Mouse (Mus musculus) stomach, embryonic 16.5 days (tissue): ENCODE measurements around the gene Bank1. TPM values are rescaled to one million over a fixed set of nuclear protein-coding genes. Genes with fewer than 3 reads are reported as not detected.
A peak's percentile ranks its signal among the peaks of the same experiment; 100 is the strongest.

Experiments used
- ATAC-seq: fragments of 200-750 bp; cut with Nextera tagmentation; 2 replicates; pipeline ENCODE4 v1.8.0; 2017; ENCODE audit warnings: moderate number of reproducible peaks, moderate TSS enrichment; ENCODE audit not compliant: insufficient read depth, low FRiP score
- H3K27ac ChIP-seq: fragments of 300-500 bp; sonication (generic); 2 replicates; pipeline ENCODE4 v1.5.1; 2014; ENCODE audit warnings: low read length
- H3K27me3 ChIP-seq: fragments of 300-500 bp; sonication (generic); 2 replicates; pipeline ENCODE4 v1.6.1; 2014; ENCODE audit warnings: low read length, control low read depth, mixed read lengths; ENCODE audit not compliant: control insufficient read depth, insufficient read depth
- H3K36me3 ChIP-seq: fragments of 300-500 bp; sonication (generic); 2 replicates; pipeline ENCODE4 v1.6.1; 2014; ENCODE audit warnings: low read length; ENCODE audit not compliant: control insufficient read depth, insufficient read depth
- H3K4me1 ChIP-seq: fragments of 300-500 bp; sonication (generic); 2 replicates; pipeline ENCODE4 v1.6.1; 2014; ENCODE audit warnings: low read length, control low read depth, mixed read lengths; ENCODE audit not compliant: control insufficient read depth, insufficient read depth
- H3K4me2 ChIP-seq: fragments of 300-500 bp; sonication (generic); 2 replicates; pipeline ENCODE4 v1.6.1; 2014; ENCODE audit warnings: low read depth, low read length, mixed read lengths
- H3K4me3 ChIP-seq: fragments of 300-500 bp; sonication (generic); replicated peaks from 2 replicates; pipeline ENCODE4 v1.5.1; 2014; ENCODE audit warnings: mild to moderate bottlenecking, low read length
- H3K9ac ChIP-seq: fragments of 300-500 bp; sonication (generic); 2 replicates; pipeline ENCODE4 v1.6.1; 2014; ENCODE audit warnings: low read length
- H3K9me3 ChIP-seq: fragments of 300-500 bp; sonication (generic); replicated peaks from 2 replicates; pipeline ENCODE4 v1.6.1; 2016; ENCODE audit warnings: low read length, control low read depth; ENCODE audit not compliant: control insufficient read depth
- WGBS: fragments of 180-500 bp; shearing (Covaris S2); extraction: QIAGEN DNeasy Blood & Tissue Kit; methylation state at CpG from one replicate; pipeline ENCODE4 v1.1.7; 2014; 5-methylcytosine and 5-hydroxymethylcytosine counted together
- polyA plus RNA-seq: library from polyadenylated mRNA; unstranded; fragments of >200 nt; fragmentation: Nextera tagmentation; extraction: Ambion mirVana; gene quantifications from 2 replicates; pipeline ENCODE4 v1.2.1, GENCODE M21; 2015

Bank1 gene
- polyA plus RNA-seq, 1 experiment from 2014 or later = 1.7 TPM

- WGBS = 89% methylated on average over 5 of the region's 5 CpGs
- Histone ChIP-seq H3K9ac (no peak overlapping the region), H3K4me1 (no peaks in the 10 kb centered on the region), H3K9me3 (no peaks in the 10 kb centered on the region), H3K36me3 (no peaks in the 10 kb centered on the region), H3K4me2 (no peak overlapping the region), H3K27ac (no peak overlapping the region), H3K27me3 (no peaks in the 10 kb centered on the region), H3K4me3 (no peak overlapping the region)
- ATAC-seq = no peak
These were observed 224.8 kb downstream of the Bank1 start for GRCm38 (mm10) chr3:136100973-136101500.

GRCm38 (mm10) chr3:136100292-136100691 is 225.6 kb downstream of the Bank1 start:
- 73% methylated on average over 8 of the region's 8 CpGs for WGBS
- no peak for ATAC-seq
- Histone ChIP-seq H3K27ac (no peak overlapping the region), H3K4me1 (no peaks in the 10 kb centered on the region), H3K27me3 (no peaks in the 10 kb centered on the region), H3K9me3 (no peaks in the 10 kb centered on the region), H3K36me3 (no peaks in the 10 kb centered on the region), H3K4me2 (no peak overlapping the region), H3K4me3 (no peak overlapping the region), H3K9ac (no peak overlapping the region)

- no peak overlapping the region for H3K4me3 ChIP-seq
- H3K36me3 ChIP-seq = no peaks in the 10 kb centered on the region
- H3K27me3 ChIP-seq = no peaks in the 10 kb centered on the region
- ATAC-seq = no peak
- WGBS = 77% methylated on average over 7 of the region's 7 CpGs
- no peak overlapping the region for H3K9ac ChIP-seq
- H3K4me2 ChIP-seq = no peak overlapping the region
- H3K27ac ChIP-seq = no peak overlapping the region
- peaks cover 4% of the 10 kb centered on the region; the same call in 1 of the 2 replicates for H3K4me1 ChIP-seq
- H3K9me3 ChIP-seq = no peaks in the 10 kb centered on the region
These were observed 238.8 kb downstream of the Bank1 start for GRCm38 (mm10) chr3:136086948-136087660.

GRCm38 (mm10) chr3:136086431-136086830 is 239.4 kb downstream of the Bank1 start:
- WGBS = 59% methylated on average over 5 of the region's 5 CpGs
- ATAC-seq = no peak
- no peaks in the 10 kb centered on the region for H3K27me3 ChIP-seq

GRCm38 (mm10) chr3:136085077-136085476 is 240.8 kb downstream of the Bank1 start:
- H3K4me1 ChIP-seq = peaks cover 4% of the 10 kb centered on the region; the same call in 1 of the 2 replicates
- 53% methylated on average over 1 of the region's 1 CpGs for WGBS
- ATAC-seq = peak; percentile 66; the same call in 1 of the 2 replicates
- H3K4me2 ChIP-seq = no peak overlapping the region
- no peaks in the 10 kb centered on the region for H3K36me3 ChIP-seq
- no peak overlapping the region for H3K9ac ChIP-seq
- no peaks in the 10 kb centered on the region for H3K27me3 ChIP-seq
- no peaks in the 10 kb centered on the region for H3K9me3 ChIP-seq
- no peak overlapping the region for H3K4me3 ChIP-seq
- H3K27ac ChIP-seq = no peak overlapping the region

More at GRCm38 (mm10) chr3:136086431-136086830, 239.4 kb downstream of the Bank1 start:
- no peak overlapping the region for H3K27ac ChIP-seq
- no peak overlapping the region for H3K4me2 ChIP-seq
- H3K4me1 ChIP-seq = peaks cover 4% of the 10 kb centered on the region; the same call in 1 of the 2 replicates
- H3K4me3 ChIP-seq = no peak overlapping the region
- H3K9me3 ChIP-seq = no peaks in the 10 kb centered on the region
- no peak overlapping the region for H3K9ac ChIP-seq
- H3K36me3 ChIP-seq = no peaks in the 10 kb centered on the region

- H3K27me3 ChIP-seq = no peaks in the 10 kb centered on the region
- H3K4me3 ChIP-seq = no peak overlapping the region
- no peaks in the 10 kb centered on the region for H3K36me3 ChIP-seq
- 41% methylated on average over 5 of the region's 5 CpGs for WGBS
- ATAC-seq = no peak
- no peak overlapping the region for H3K9ac ChIP-seq
- no peak overlapping the region for H3K27ac ChIP-seq
- peaks cover 4% of the 10 kb centered on the region; the same call in 1 of the 2 replicates for H3K4me1 ChIP-seq
- no peaks in the 10 kb centered on the region for H3K9me3 ChIP-seq
- no peak overlapping the region for H3K4me2 ChIP-seq
These were observed 241.8 kb downstream of the Bank1 start for GRCm38 (mm10) chr3:136084066-136084465.

GRCm38 (mm10) chr3:136081264-136081663 is 244.6 kb downstream of the Bank1 start:
- Histone ChIP-seq H3K4me1 (peaks cover 4% of the 10 kb centered on the region; the same call in 1 of the 2 replicates), H3K27me3 (no peaks in the 10 kb centered on the region), H3K4me2 (no peak overlapping the region), H3K27ac (no peak overlapping the region), H3K4me3 (no peak overlapping the region), H3K9me3 (no peaks in the 10 kb centered on the region), H3K36me3 (no peaks in the 10 kb centered on the region), H3K9ac (no peak overlapping the region)
- 53% methylated on average over 1 of the region's 1 CpGs for WGBS
- no peak for ATAC-seq

GRCm38 (mm10) chr3:136078535-136078934 is 247.3 kb downstream of the Bank1 start:
- no peak overlapping the region for H3K4me2 ChIP-seq
- no peak overlapping the region for H3K4me3 ChIP-seq
- H3K27ac ChIP-seq = no peak overlapping the region
- no peak overlapping the region for H3K9ac ChIP-seq
- 56% methylated on average over 2 of the region's 2 CpGs for WGBS
- H3K27me3 ChIP-seq = no peaks in the 10 kb centered on the region
- no peaks in the 10 kb centered on the region for H3K9me3 ChIP-seq
- no peaks in the 10 kb centered on the region for H3K36me3 ChIP-seq
- ATAC-seq = no peak
- H3K4me1 ChIP-seq = no peaks in the 10 kb centered on the region

- no peaks in the 10 kb centered on the region for H3K4me1 ChIP-seq
- H3K4me2 ChIP-seq = no peak overlapping the region
- no peaks in the 10 kb centered on the region for H3K36me3 ChIP-seq
- no peaks in the 10 kb centered on the region for H3K27me3 ChIP-seq
- ATAC-seq = no peak
- H3K4me3 ChIP-seq = no peak overlapping the region
- WGBS = 78% methylated on average over 3 of the region's 3 CpGs
- H3K9me3 ChIP-seq = no peaks in the 10 kb centered on the region
- H3K27ac ChIP-seq = no peak overlapping the region
- H3K9ac ChIP-seq = no peak overlapping the region
These were observed 255.5 kb downstream of the Bank1 start for GRCm38 (mm10) chr3:136070394-136070793.
